Mouse (Mus musculus) neural tube, embryonic 14.5 days (tissue): Measurements from ENCODE around the gene Ggct. TPM values are rescaled to one million over a fixed set of nuclear protein-coding genes. Genes with fewer than 3 reads are reported as not detected.

Experiments used
- ATAC-seq: fragments of 200-750 bp; cut with Nextera tagmentation; 2 replicates; pipeline ENCODE4 v1.8.0; 2017; ENCODE audit warnings: low read depth, mild to moderate bottlenecking, moderate TSS enrichment, moderate library complexity
- H3K27ac ChIP-seq: fragments of 300-500 bp; sonication (generic); 2 replicates; pipeline ENCODE4 v1.5.1; 2014; ENCODE audit warnings: low read depth, mild to moderate bottlenecking, control low read depth, low read length, moderate library complexity, mixed read lengths
- H3K27me3 ChIP-seq: fragments of 300-500 bp; sonication (generic); 2 replicates; pipeline ENCODE4 v1.6.1; 2014; ENCODE audit warnings: low read length; ENCODE audit not compliant: control insufficient read depth, insufficient read depth
- H3K36me3 ChIP-seq: fragments of 300-500 bp; sonication (generic); 2 replicates; pipeline ENCODE4 v1.6.1; 2014; ENCODE audit warnings: low read length, mixed read lengths; ENCODE audit not compliant: control insufficient read depth, insufficient read depth
- H3K4me1 ChIP-seq: fragments of 300-500 bp; sonication (generic); 2 replicates; pipeline ENCODE4 v1.6.1; 2014; ENCODE audit warnings: low read length; ENCODE audit not compliant: control insufficient read depth, insufficient read depth
- H3K4me2 ChIP-seq: fragments of 300-500 bp; sonication (generic); 2 replicates; pipeline ENCODE4 v1.6.1; 2014; ENCODE audit warnings: mild to moderate bottlenecking, low read depth, low read length, control low read depth
- H3K4me3 ChIP-seq: fragments of 300-500 bp; sonication (generic); 2 replicates; pipeline ENCODE4 v1.5.1; 2014; ENCODE audit warnings: low read depth, low read length, control low read depth, mixed read lengths
- H3K9ac ChIP-seq: fragments of 300-500 bp; sonication (generic); replicated peaks from 2 replicates; pipeline ENCODE4 v1.6.1; 2014; ENCODE audit warnings: low read depth, mild to moderate bottlenecking, control low read depth, low read length, mixed read lengths
- H3K9me3 ChIP-seq: fragments of 300-500 bp; sonication (generic); 2 replicates; pipeline ENCODE4 v1.6.1; 2016; ENCODE audit warnings: low read length; ENCODE audit not compliant: control insufficient read depth
- WGBS: fragments of 180-500 bp; shearing (Covaris S2); extraction: QIAGEN DNeasy Blood & Tissue Kit; methylation state at CpG from one replicate; pipeline ENCODE4 v1.1.7; 2014; 5-methylcytosine and 5-hydroxymethylcytosine counted together
- polyA plus RNA-seq: library from polyadenylated mRNA; unstranded; fragments of >200 nt; fragmentation: Nextera tagmentation; extraction: Ambion mirVana; gene quantifications from 2 replicates; pipeline ENCODE4 v1.2.1, GENCODE M21; 2014

Gene Ggct
- polyA plus RNA-seq, 1 experiment from 2014 or later, result 19.0 TPM

GRCm38 (mm10) chr6:54948682-54949081, 44.1 kb downstream of the Ggct start:
- H3K4me2 ChIP-seq, result no peak overlapping the region
- H3K27me3 ChIP-seq, result no peaks in the 10 kb centered on the region; the same call in 1 of the 2 replicates
- H3K36me3 ChIP-seq, result no peaks in the 10 kb centered on the region
- H3K4me1 ChIP-seq, result no peaks in the 10 kb centered on the region
- no peak for ATAC-seq
- H3K4me3 ChIP-seq, result no peak overlapping the region
- H3K27ac ChIP-seq, result no peak overlapping the region
- 91% methylated on average over 5 of the region's 5 CpGs for WGBS
- H3K9me3 ChIP-seq, result no peaks in the 10 kb centered on the region
- no peak overlapping the region for H3K9ac ChIP-seq

- no peak overlapping the region for H3K27ac ChIP-seq
- H3K4me2 ChIP-seq, result no peak overlapping the region
- peaks cover 2% of the 10 kb centered on the region; the same call in 1 of the 2 replicates for H3K27me3 ChIP-seq
- no peak overlapping the region for H3K9ac ChIP-seq
- H3K4me1 ChIP-seq, result no peaks in the 10 kb centered on the region
- H3K9me3 ChIP-seq, result no peaks in the 10 kb centered on the region
- ATAC-seq, result no peak
- 80% methylated on average over 4 of the region's 4 CpGs for WGBS
- H3K36me3 ChIP-seq, result no peaks in the 10 kb centered on the region
- H3K4me3 ChIP-seq, result no peak overlapping the region
These were observed 46.4 kb downstream of the Ggct start for GRCm38 (mm10) chr6:54946241-54946953.

- H3K27me3 ChIP-seq, result peaks cover 2% of the 10 kb centered on the region; the same call in 1 of the 2 replicates
- H3K9me3 ChIP-seq, result no peaks in the 10 kb centered on the region
- ATAC-seq, result no peak
- WGBS, result 81% methylated on average over 16 of the region's 16 CpGs
- H3K9ac ChIP-seq, result no peak overlapping the region
- no peak overlapping the region for H3K27ac ChIP-seq
- no peak overlapping the region for H3K4me2 ChIP-seq
- H3K36me3 ChIP-seq, result no peaks in the 10 kb centered on the region
- no peaks in the 10 kb centered on the region for H3K4me1 ChIP-seq
- no peak overlapping the region for H3K4me3 ChIP-seq
These were observed 48.2 kb downstream of the Ggct start for GRCm38 (mm10) chr6:54944551-54944950.

GRCm38 (mm10) chr6:54943753-54944152, 49.0 kb downstream of the Ggct start:
- Histone ChIP-seq H3K27me3 (peaks cover 2% of the 10 kb centered on the region; the same call in 1 of the 2 replicates), H3K9ac (no peak overlapping the region), H3K36me3 (no peaks in the 10 kb centered on the region), H3K4me1 (no peaks in the 10 kb centered on the region), H3K4me2 (peak overlapping the region; percentile 11; the same call in 1 of the 2 replicates), H3K4me3 (no peak overlapping the region), H3K9me3 (no peaks in the 10 kb centered on the region), H3K27ac (no peak overlapping the region)
- no peak for ATAC-seq
- WGBS, result 54% methylated on average over 24 of the region's 24 CpGs

GRCm38 (mm10) chr6:54943292-54943691, 49.5 kb downstream of the Ggct start:
- ATAC-seq, result no peak

GRCm38 (mm10) chr6:54941149-54941548, 51.6 kb downstream of the Ggct start:
- no peak overlapping the region for H3K27ac ChIP-seq
- peaks cover 2% of the 10 kb centered on the region; the same call in 1 of the 2 replicates for H3K27me3 ChIP-seq
- WGBS, result 88% methylated on average over 6 of the region's 6 CpGs
- H3K9ac ChIP-seq, result no peak overlapping the region
- H3K36me3 ChIP-seq, result no peaks in the 10 kb centered on the region
- H3K4me3 ChIP-seq, result no peak overlapping the region
- H3K4me1 ChIP-seq, result no peaks in the 10 kb centered on the region
- H3K4me2 ChIP-seq, result no peak overlapping the region
- no peak for ATAC-seq
- no peaks in the 10 kb centered on the region for H3K9me3 ChIP-seq

More at GRCm38 (mm10) chr6:54943292-54943691, 49.5 kb downstream of the Ggct start:
- H3K4me3 ChIP-seq, result no peak overlapping the region
- no peaks in the 10 kb centered on the region for H3K4me1 ChIP-seq
- H3K4me2 ChIP-seq, result no peak overlapping the region
- no peak overlapping the region for H3K27ac ChIP-seq
- peaks cover 2% of the 10 kb centered on the region; the same call in 1 of the 2 replicates for H3K27me3 ChIP-seq
- WGBS, result 75% methylated on average over 16 of the region's 16 CpGs
- H3K36me3 ChIP-seq, result no peaks in the 10 kb centered on the region
- H3K9me3 ChIP-seq, result no peaks in the 10 kb centered on the region
- no peak overlapping the region for H3K9ac ChIP-seq

- no peaks in the 10 kb centered on the region for H3K4me1 ChIP-seq
- H3K27ac ChIP-seq, result no peak overlapping the region
- H3K4me3 ChIP-seq, result no peak overlapping the region
- H3K9ac ChIP-seq, result no peak overlapping the region
- WGBS, result 53% methylated on average over 7 of the region's 7 CpGs
- no peaks in the 10 kb centered on the region for H3K9me3 ChIP-seq
- ATAC-seq, result no peak
- no peak overlapping the region for H3K4me2 ChIP-seq
- peaks cover 2% of the 10 kb centered on the region; the same call in 1 of the 2 replicates for H3K27me3 ChIP-seq
- no peaks in the 10 kb centered on the region for H3K36me3 ChIP-seq
These were observed 52.6 kb downstream of the Ggct start for GRCm38 (mm10) chr6:54940126-54940525.

GRCm38 (mm10) chr6:54939631-54940030, 53.1 kb downstream of the Ggct start:
- H3K4me1 ChIP-seq, result no peaks in the 10 kb centered on the region
- 74% methylated on average over 4 of the region's 4 CpGs for WGBS
- no peaks in the 10 kb centered on the region for H3K36me3 ChIP-seq
- peaks cover 2% of the 10 kb centered on the region; the same call in 1 of the 2 replicates for H3K27me3 ChIP-seq
- ATAC-seq, result no peak
- H3K4me3 ChIP-seq, result no peak overlapping the region
- no peaks in the 10 kb centered on the region for H3K9me3 ChIP-seq
- H3K4me2 ChIP-seq, result no peak overlapping the region
- H3K9ac ChIP-seq, result no peak overlapping the region
- H3K27ac ChIP-seq, result no peak overlapping the region

GRCm38 (mm10) chr6:54936496-54936895, 56.3 kb downstream of the Ggct start:
- 74% methylated on average over 2 of the region's 2 CpGs for WGBS

More at GRCm38 (mm10) chr6:54936496-54936895, 56.3 kb downstream of the Ggct start:
- no peak overlapping the region for H3K27ac ChIP-seq
- H3K27me3 ChIP-seq, result no peaks in the 10 kb centered on the region
- H3K4me3 ChIP-seq, result no peak overlapping the region
- no peaks in the 10 kb centered on the region for H3K4me1 ChIP-seq
- no peaks in the 10 kb centered on the region for H3K36me3 ChIP-seq
- no peak for ATAC-seq
- H3K9ac ChIP-seq, result no peak overlapping the region
- no peak overlapping the region for H3K4me2 ChIP-seq
- no peaks in the 10 kb centered on the region for H3K9me3 ChIP-seq
